Mouse (Mus musculus): ENCODE data around the gene Mgat4b. TPM values are rescaled to one million over a fixed set of nuclear protein-coding genes. Genes with fewer than 3 reads are reported as not detected.

The Mgat4b gene
- polyA plus RNA-seq, 1 experiment from 2014 or later: 11.8 TPM

GRCm38 (mm10) chr11:50252684-50253265 lies 42.1 kb downstream of the Mgat4b start:
- peak; percentile 10; the same call in 1 of the 2 replicates for ATAC-seq (replicated peaks; ENCODE audit: extremely low read depth, insufficient read depth, low FRiP score)
- no peak overlapping the region for H3K27ac ChIP-seq (ENCODE audit: low read length)

GRCm38 (mm10) chr11:50253393-50253792 lies 42.7 kb downstream of the Mgat4b start:
- Histone ChIP-seq H3K9ac (ENCODE audit: low read length) (no peak overlapping the region), H3K4me1 (ENCODE audit: control insufficient read depth, insufficient read depth, low read length) (peaks cover 11% of the 10 kb centered on the region), H3K9me3 (replicated peaks; ENCODE audit: control insufficient read depth, low read length) (no peaks in the 10 kb centered on the region), H3K36me3 (ENCODE audit: control insufficient read depth, insufficient read depth) (peaks cover 17% of the 10 kb centered on the region), H3K27me3 (ENCODE audit: control insufficient read depth, insufficient read depth, low read length) (no peaks in the 10 kb centered on the region), H3K4me3 (ENCODE audit: low read length) (no peak overlapping the region), H3K4me2 (ENCODE audit: low read depth, low read length) (no peak overlapping the region), H3K27ac (ENCODE audit: low read length) (no peak overlapping the region)
- 75% methylated on average over 1 of the region's 1 CpGs for WGBS
- ATAC-seq (replicated peaks; ENCODE audit: extremely low read depth, insufficient read depth, low FRiP score): no peak

More at GRCm38 (mm10) chr11:50252684-50253265, 42.1 kb downstream of the Mgat4b start:
- peaks cover 11% of the 10 kb centered on the region for H3K36me3 ChIP-seq (ENCODE audit: control insufficient read depth, insufficient read depth)
- no peak overlapping the region for H3K4me2 ChIP-seq (ENCODE audit: low read depth, low read length)
- H3K4me1 ChIP-seq (ENCODE audit: control insufficient read depth, insufficient read depth, low read length): peaks cover 11% of the 10 kb centered on the region
- WGBS: 63% methylated on average over 11 of the region's 11 CpGs
- no peak overlapping the region for H3K9ac ChIP-seq (ENCODE audit: low read length)
- no peaks in the 10 kb centered on the region for H3K9me3 ChIP-seq (replicated peaks; ENCODE audit: control insufficient read depth, low read length)
- H3K27me3 ChIP-seq (ENCODE audit: control insufficient read depth, insufficient read depth, low read length): no peaks in the 10 kb centered on the region
- H3K4me3 ChIP-seq (ENCODE audit: low read length): no peak overlapping the region

GRCm38 (mm10) chr11:50254010-50254580 lies 43.4 kb downstream of the Mgat4b start:
- H3K4me3 ChIP-seq (ENCODE audit: low read length): no peak overlapping the region
- H3K36me3 ChIP-seq (ENCODE audit: control insufficient read depth, insufficient read depth): peaks cover 20% of the 10 kb centered on the region
- H3K9me3 ChIP-seq (replicated peaks; ENCODE audit: control insufficient read depth, low read length): no peaks in the 10 kb centered on the region
- H3K9ac ChIP-seq (ENCODE audit: low read length): no peak overlapping the region
- H3K4me2 ChIP-seq (ENCODE audit: low read depth, low read length): no peak overlapping the region
- peaks cover 11% of the 10 kb centered on the region for H3K4me1 ChIP-seq (ENCODE audit: control insufficient read depth, insufficient read depth, low read length)
- no peak for ATAC-seq (replicated peaks; ENCODE audit: extremely low read depth, insufficient read depth, low FRiP score)
- H3K27me3 ChIP-seq (ENCODE audit: control insufficient read depth, insufficient read depth, low read length): no peaks in the 10 kb centered on the region
- 69% methylated on average over 12 of the region's 12 CpGs for WGBS
- H3K27ac ChIP-seq (ENCODE audit: low read length): no peak overlapping the region

- ATAC-seq (replicated peaks; ENCODE audit: extremely low read depth, insufficient read depth, low FRiP score): no peak
- 78% methylated on average over 7 of the region's 7 CpGs for WGBS
- no peak overlapping the region for H3K27ac ChIP-seq (ENCODE audit: low read length)
- H3K9me3 ChIP-seq (replicated peaks; ENCODE audit: control insufficient read depth, low read length): no peaks in the 10 kb centered on the region
- H3K27me3 ChIP-seq (ENCODE audit: control insufficient read depth, insufficient read depth, low read length): no peaks in the 10 kb centered on the region
- H3K4me3 ChIP-seq (ENCODE audit: low read length): no peak overlapping the region
- H3K36me3 ChIP-seq (ENCODE audit: control insufficient read depth, insufficient read depth): peaks cover 38% of the 10 kb centered on the region
- peaks cover 16% of the 10 kb centered on the region for H3K4me1 ChIP-seq (ENCODE audit: control insufficient read depth, insufficient read depth, low read length)
- no peak overlapping the region for H3K4me2 ChIP-seq (ENCODE audit: low read depth, low read length)
- H3K9ac ChIP-seq (ENCODE audit: low read length): no peak overlapping the region
Measured at GRCm38 (mm10) chr11:50256615-50257014, 45.9 kb downstream of the Mgat4b start.

GRCm38 (mm10) chr11:50258310-50258709 lies 47.6 kb downstream of the Mgat4b start:
- Histone ChIP-seq H3K4me2 (ENCODE audit: low read depth, low read length) (no peak overlapping the region), H3K9me3 (replicated peaks; ENCODE audit: control insufficient read depth, low read length) (no peaks in the 10 kb centered on the region), H3K27me3 (ENCODE audit: control insufficient read depth, insufficient read depth, low read length) (no peaks in the 10 kb centered on the region), H3K4me3 (ENCODE audit: low read length) (no peak overlapping the region), H3K36me3 (ENCODE audit: control insufficient read depth, insufficient read depth) (peaks cover 51% of the 10 kb centered on the region), H3K27ac (ENCODE audit: low read length) (no peak overlapping the region), H3K9ac (ENCODE audit: low read length) (no peak overlapping the region), H3K4me1 (ENCODE audit: control insufficient read depth, insufficient read depth, low read length) (peaks cover 5% of the 10 kb centered on the region; the same call in 1 of the 2 replicates)
- WGBS: 82% methylated on average over 7 of the region's 7 CpGs
- no peak for ATAC-seq (replicated peaks; ENCODE audit: extremely low read depth, insufficient read depth, low FRiP score)

GRCm38 (mm10) chr11:50262020-50262419 lies 51.3 kb downstream of the Mgat4b start:
- H3K4me1 ChIP-seq (ENCODE audit: control insufficient read depth, insufficient read depth, low read length): peaks cover 5% of the 10 kb centered on the region; the same call in 1 of the 2 replicates
- H3K4me2 ChIP-seq (ENCODE audit: low read depth, low read length): no peak overlapping the region
- H3K4me3 ChIP-seq (ENCODE audit: low read length): no peak overlapping the region
- WGBS: 81% methylated on average over 4 of the region's 4 CpGs
- H3K9ac ChIP-seq (ENCODE audit: low read length): no peak overlapping the region
- no peak; the same call in 1 of the 2 replicates for ATAC-seq (replicated peaks; ENCODE audit: extremely low read depth, insufficient read depth, low FRiP score)
- no peak overlapping the region for H3K27ac ChIP-seq (ENCODE audit: low read length)
- peaks cover 71% of the 10 kb centered on the region for H3K36me3 ChIP-seq (ENCODE audit: control insufficient read depth, insufficient read depth)
- no peaks in the 10 kb centered on the region for H3K9me3 ChIP-seq (replicated peaks; ENCODE audit: control insufficient read depth, low read length)
- H3K27me3 ChIP-seq (ENCODE audit: control insufficient read depth, insufficient read depth, low read length): no peaks in the 10 kb centered on the region

GRCm38 (mm10) chr11:50263198-50263597 lies 52.5 kb downstream of the Mgat4b start:
- H3K9ac ChIP-seq (ENCODE audit: low read length): no peak overlapping the region
- no peak overlapping the region for H3K4me2 ChIP-seq (ENCODE audit: low read depth, low read length)
- H3K9me3 ChIP-seq (replicated peaks; ENCODE audit: control insufficient read depth, low read length): no peaks in the 10 kb centered on the region
- no peaks in the 10 kb centered on the region for H3K27me3 ChIP-seq (ENCODE audit: control insufficient read depth, insufficient read depth, low read length)
- no peak overlapping the region for H3K27ac ChIP-seq (ENCODE audit: low read length)
- peaks cover 5% of the 10 kb centered on the region; the same call in 1 of the 2 replicates for H3K4me1 ChIP-seq (ENCODE audit: control insufficient read depth, insufficient read depth, low read length)
- no peak for ATAC-seq (replicated peaks; ENCODE audit: extremely low read depth, insufficient read depth, low FRiP score)
- WGBS: 89% methylated on average over 3 of the region's 3 CpGs
- peaks cover 64% of the 10 kb centered on the region for H3K36me3 ChIP-seq (ENCODE audit: control insufficient read depth, insufficient read depth)
- no peak overlapping the region for H3K4me3 ChIP-seq (ENCODE audit: low read length)

- 74% methylated on average over 8 of the region's 8 CpGs for WGBS
- H3K36me3 ChIP-seq (ENCODE audit: control insufficient read depth, insufficient read depth): peaks cover 42% of the 10 kb centered on the region
- no peak for ATAC-seq (replicated peaks; ENCODE audit: extremely low read depth, insufficient read depth, low FRiP score)
- H3K27me3 ChIP-seq (ENCODE audit: control insufficient read depth, insufficient read depth, low read length): no peaks in the 10 kb centered on the region
- H3K9me3 ChIP-seq (replicated peaks; ENCODE audit: control insufficient read depth, low read length): no peaks in the 10 kb centered on the region
- H3K9ac ChIP-seq (ENCODE audit: low read length): no peak overlapping the region
- H3K4me1 ChIP-seq (ENCODE audit: control insufficient read depth, insufficient read depth, low read length): peaks cover 1% of the 10 kb centered on the region
- no peak overlapping the region for H3K4me3 ChIP-seq (ENCODE audit: low read length)
- no peak overlapping the region for H3K27ac ChIP-seq (ENCODE audit: low read length)
- H3K4me2 ChIP-seq (ENCODE audit: low read depth, low read length): no peak overlapping the region
Measured at GRCm38 (mm10) chr11:50265931-50266330, 55.2 kb downstream of the Mgat4b start.

- ATAC-seq (replicated peaks; ENCODE audit: extremely low read depth, insufficient read depth, low FRiP score): no peak
- Histone ChIP-seq H3K27me3 (ENCODE audit: control insufficient read depth, insufficient read depth, low read length) (no peaks in the 10 kb centered on the region), H3K27ac (ENCODE audit: low read length) (no peak overlapping the region), H3K4me2 (ENCODE audit: low read depth, low read length) (no peak overlapping the region), H3K4me3 (ENCODE audit: low read length) (no peak overlapping the region), H3K9me3 (replicated peaks; ENCODE audit: control insufficient read depth, low read length) (no peaks in the 10 kb centered on the region), H3K4me1 (ENCODE audit: control insufficient read depth, insufficient read depth, low read length) (peaks cover 12% of the 10 kb centered on the region), H3K36me3 (ENCODE audit: control insufficient read depth, insufficient read depth) (peaks cover 38% of the 10 kb centered on the region), H3K9ac (ENCODE audit: low read length) (no peak overlapping the region)
- 90% methylated on average over 3 of the region's 3 CpGs for WGBS
Measured at GRCm38 (mm10) chr11:50266997-50267396, 56.3 kb downstream of the Mgat4b start.

All from heart, embryonic 16.5 days (tissue).